Mouse (Mus musculus) olfactory bulb, adult 2 months (tissue): ENCODE results near the gene Emsy. TPM values are rescaled to one million over a fixed set of nuclear protein-coding genes. Genes with fewer than 3 reads are reported as not detected.

ENCODE experiments used
- H3K27ac ChIP-seq: fragments of 200-500 bp; 2 replicates; pipeline ENCODE4 v1.5.1; 2012; ENCODE audit warnings: low read depth, low read length; ENCODE audit not compliant: insufficient read depth
- H3K4me1 ChIP-seq: fragments of 200-500 bp; 2 replicates; pipeline ENCODE4 v1.6.1; 2012; ENCODE audit warnings: low read length; ENCODE audit not compliant: control insufficient read depth, insufficient read depth
- H3K4me3 ChIP-seq: fragments of 200-500 bp; 2 replicates; pipeline ENCODE4 v1.5.1; 2012; ENCODE audit warnings: mild to moderate bottlenecking, low read depth, low read length, moderate library complexity; ENCODE audit not compliant: insufficient read depth
- CTCF ChIP-seq: fragments of 200-500 bp; IDR thresholded peaks from 2 replicates; pipeline ENCODE4 v1.5.1; 2012; ENCODE audit warnings: low read depth, mild to moderate bottlenecking, low read length, moderate library complexity; ENCODE audit not compliant: insufficient read depth
- POLR2A ChIP-seq: fragments of 200-500 bp; IDR thresholded peaks from 2 replicates; pipeline ENCODE4 v1.6.1; 2012; ENCODE audit warnings: mild to moderate bottlenecking, low read depth, low read length, moderate library complexity; ENCODE audit not compliant: insufficient read depth
- WGBS: fragments of 180-500 bp; shearing (Covaris S2); methylation state at CpG from one replicate; pipeline ENCODE4 v1.1.7; 2018; 5-methylcytosine and 5-hydroxymethylcytosine counted together
- polyA plus RNA-seq: library from polyadenylated mRNA; stranded (reverse); fragments of >200 nt; gene quantifications from 2 replicates; pipeline ENCODE4 v1.2.4, GENCODE M21; 2012; ENCODE audit warnings: low replicate concordance; ENCODE audit not compliant: missing spikeins, insufficient read depth, insufficient read length

The Emsy gene
- polyA plus RNA-seq, 1 experiment, result not detected

- WGBS, result 41% methylated on average over 24 of the region's 24 CpGs
- H3K27ac ChIP-seq, result no peak overlapping the region
- TF ChIP-seq CTCF, result no peak
- no peak for TF ChIP-seq POLR2A
- H3K4me1 ChIP-seq, result peaks cover 6% of the 10 kb centered on the region
- no peak overlapping the region for H3K4me3 ChIP-seq
These were observed 36.4 kb upstream of the Emsy start for GRCm38 (mm10) chr7:98692761-98693546.

GRCm38 (mm10) chr7:98690831-98691230 is 34.2 kb upstream of the Emsy start:
- TF ChIP-seq CTCF (no peak), POLR2A (no peak)
- H3K4me1 ChIP-seq, result peaks cover 6% of the 10 kb centered on the region
- no peak overlapping the region for H3K4me3 ChIP-seq
- H3K27ac ChIP-seq, result no peak overlapping the region
- WGBS, result 26% methylated on average over 3 of the region's 3 CpGs

GRCm38 (mm10) chr7:98690126-98690525 is 33.5 kb upstream of the Emsy start:
- TF ChIP-seq CTCF (no peak), POLR2A (no peak)
- 92% methylated on average over 1 of the region's 1 CpGs for WGBS
- H3K4me3 ChIP-seq, result no peak overlapping the region
- no peak overlapping the region for H3K27ac ChIP-seq
- peaks cover 6% of the 10 kb centered on the region for H3K4me1 ChIP-seq

GRCm38 (mm10) chr7:98685895-98686294 is 29.3 kb upstream of the Emsy start:
- WGBS, result 44% methylated on average over 13 of the region's 13 CpGs
- no peak overlapping the region for H3K27ac ChIP-seq
- H3K4me1 ChIP-seq, result no peaks in the 10 kb centered on the region
- TF ChIP-seq CTCF (no peak), POLR2A (no peak)
- H3K4me3 ChIP-seq, result no peak overlapping the region

GRCm38 (mm10) chr7:98682821-98683220 is 26.2 kb upstream of the Emsy start:
- WGBS, result 88% methylated on average over 10 of the region's 10 CpGs
- TF ChIP-seq CTCF (no peak), POLR2A (no peak)
- Histone ChIP-seq H3K27ac (no peak overlapping the region), H3K4me1 (no peaks in the 10 kb centered on the region), H3K4me3 (no peak overlapping the region)

GRCm38 (mm10) chr7:98680691-98681090 is 24.1 kb upstream of the Emsy start:
- Histone ChIP-seq H3K4me3 (no peak overlapping the region), H3K4me1 (no peaks in the 10 kb centered on the region), H3K27ac (no peak overlapping the region)
- WGBS, result 69% methylated on average over 2 of the region's 2 CpGs
- TF ChIP-seq CTCF (no peak), POLR2A (no peak)

GRCm38 (mm10) chr7:98678441-98678840 is 21.9 kb upstream of the Emsy start:
- no peaks in the 10 kb centered on the region for H3K4me1 ChIP-seq
- WGBS, result 51% methylated on average over 7 of the region's 7 CpGs
- H3K4me3 ChIP-seq, result no peak overlapping the region
- H3K27ac ChIP-seq, result no peak overlapping the region
- TF ChIP-seq POLR2A (no peak), CTCF (no peak)

GRCm38 (mm10) chr7:98677511-98677910 is 20.9 kb upstream of the Emsy start:
- no peak overlapping the region for H3K27ac ChIP-seq
- WGBS, result 73% methylated on average over 2 of the region's 2 CpGs
- no peak overlapping the region for H3K4me3 ChIP-seq
- no peak for TF ChIP-seq CTCF
- no peak for TF ChIP-seq POLR2A
- H3K4me1 ChIP-seq, result no peaks in the 10 kb centered on the region

GRCm38 (mm10) chr7:98674344-98674743 is 17.8 kb upstream of the Emsy start:
- 77% methylated on average over 4 of the region's 4 CpGs for WGBS
- Histone ChIP-seq H3K27ac (no peak overlapping the region), H3K4me3 (no peak overlapping the region), H3K4me1 (no peaks in the 10 kb centered on the region)
- TF ChIP-seq POLR2A (no peak), CTCF (no peak)
